Mouse (Mus musculus) heart, embryonic 14.5 days (tissue): Measurements from ENCODE around the gene Polr3k. TPM values are rescaled to one million over a fixed set of nuclear protein-coding genes. Genes with fewer than 3 reads are reported as not detected.

Experiments
- ATAC-seq: fragments of 200-750 bp; cut with Nextera tagmentation; 2 replicates; pipeline ENCODE4 v1.8.0; 2017; ENCODE audit warnings: low read depth, moderate TSS enrichment; ENCODE audit not compliant: insufficient number of reproducible peaks, insufficient read depth, low FRiP score
- H3K27ac ChIP-seq, 2 experiments: fragments of 200-500 bp in 1 of 2; fragments of 300-500 bp in 1 of 2; sonication (generic) in 1 of 2; replicated peaks in 1 of 2; 2 replicates each; pipeline ENCODE4 v1.5.1; 2012 to 2014; ENCODE audit warnings: low read depth in 2 of 2, low read length in 2 of 2, control low read depth in 1 of 2, mild to moderate bottlenecking in 1 of 2, mixed read lengths in 1 of 2; ENCODE audit not compliant: control insufficient read depth in 1 of 2, insufficient read depth in 1 of 2
- H3K27me3 ChIP-seq: fragments of 300-500 bp; sonication (generic); 2 replicates; pipeline ENCODE4 v1.6.1; 2014; ENCODE audit warnings: mild to moderate bottlenecking, low read length, control low read depth; ENCODE audit not compliant: control insufficient read depth, insufficient read depth
- H3K36me3 ChIP-seq: fragments of 300-500 bp; sonication (generic); 2 replicates; pipeline ENCODE4 v1.6.1; 2014; ENCODE audit warnings: mild to moderate bottlenecking, control low read depth, low read length, mixed read lengths; ENCODE audit not compliant: control insufficient read depth, insufficient read depth
- H3K4me1 ChIP-seq, 2 experiments: fragments of 200-500 bp in 1 of 2; fragments of 300-500 bp in 1 of 2; sonication (generic) in 1 of 2; 2 replicates each; pipeline ENCODE4 v1.6.1; 2012 to 2014; ENCODE audit warnings: low read length in 2 of 2, control low read depth in 1 of 2, mixed read lengths in 1 of 2; ENCODE audit not compliant: control insufficient read depth in 2 of 2, insufficient read depth in 2 of 2
- H3K4me2 ChIP-seq: fragments of 300-500 bp; sonication (generic); 2 replicates; pipeline ENCODE4 v1.6.1; 2014; ENCODE audit warnings: mild to moderate bottlenecking, low read length
- H3K4me3 ChIP-seq, 2 experiments: fragments of 200-500 bp in 1 of 2; fragments of 300-500 bp in 1 of 2; sonication (generic) in 1 of 2; 2 replicates each; pipeline ENCODE4 v1.5.1; 2012 to 2014; ENCODE audit warnings: low read length in 2 of 2, mild to moderate bottlenecking in 2 of 2, control low read depth in 1 of 2, low read depth in 1 of 2, moderate library complexity in 1 of 2; ENCODE audit not compliant: control insufficient read depth in 1 of 2, insufficient read depth in 1 of 2
- H3K9ac ChIP-seq: fragments of 300-500 bp; sonication (generic); 2 replicates; pipeline ENCODE4 v1.6.1; 2014; ENCODE audit warnings: mild to moderate bottlenecking, low read length
- H3K9me3 ChIP-seq: fragments of 300-500 bp; sonication (generic); 2 replicates; pipeline ENCODE4 v1.6.1; 2016; ENCODE audit warnings: low read length, control low read depth; ENCODE audit not compliant: control insufficient read depth
- WGBS: fragments of 180-500 bp; shearing (Covaris S2); extraction: QIAGEN DNeasy Blood & Tissue Kit; methylation state at CpG from one replicate; pipeline ENCODE4 v1.1.7; 2014; 5-methylcytosine and 5-hydroxymethylcytosine counted together
- polyA plus RNA-seq: library from polyadenylated mRNA; unstranded; fragments of >200 nt; fragmentation: Nextera tagmentation; extraction: Ambion mirVana; gene quantifications from 2 replicates; pipeline ENCODE4 v1.2.1, GENCODE M21; 2014

Gene Polr3k
- polyA plus RNA-seq, 1 experiment from 2014 or later: 47.7 TPM

GRCm38 (mm10) chr2:181866931-181867330, 2.8 kb downstream of the Polr3k start:
- H3K4me2 ChIP-seq: no peak overlapping the region
- H3K4me1 ChIP-seq: peaks cover 0 to 13% of the 10 kb centered on the region in 2 experiments; a peak in 3 of 4 replicates
- H3K4me3 ChIP-seq: no peak overlapping the region
- no peaks in the 10 kb centered on the region for H3K9me3 ChIP-seq
- 45% methylated on average over 5 of the region's 5 CpGs for WGBS
- no peaks in the 10 kb centered on the region for H3K27me3 ChIP-seq
- peaks cover 39% of the 10 kb centered on the region for H3K36me3 ChIP-seq
- H3K27ac ChIP-seq: no peak overlapping the region
- ATAC-seq: no peak
- no peak overlapping the region for H3K9ac ChIP-seq

GRCm38 (mm10) chr2:181871039-181871438, 6.9 kb downstream of the Polr3k start:
- Histone ChIP-seq H3K27ac (no peak overlapping the region), H3K4me2 (no peak overlapping the region), H3K9ac (no peak overlapping the region), H3K9me3 (no peaks in the 10 kb centered on the region), H3K36me3 (peaks cover 47% of the 10 kb centered on the region), H3K4me1 (no peaks in the 10 kb centered on the region), H3K4me3 (no peak overlapping the region), H3K27me3 (no peaks in the 10 kb centered on the region)
- ATAC-seq: 0 out of 2 replicates have a peak, but pooled peaks have one; percentile 47
- WGBS: 91% methylated on average over 2 of the region's 2 CpGs

GRCm38 (mm10) chr2:181878903-181879302, 14.8 kb downstream of the Polr3k start:
- no peak for ATAC-seq
- H3K9me3 ChIP-seq: no peaks in the 10 kb centered on the region
- H3K9ac ChIP-seq: no peak overlapping the region
- no peak overlapping the region for H3K27ac ChIP-seq
- WGBS: 59% methylated on average over 1 of the region's 1 CpGs
- H3K27me3 ChIP-seq: no peaks in the 10 kb centered on the region
- H3K36me3 ChIP-seq: 0 out of 2 replicates have a peak, but pooled peaks cover 13% of the 10 kb centered on the region
- no peak overlapping the region for H3K4me2 ChIP-seq
- H3K4me3 ChIP-seq: no peak overlapping the region
- H3K4me1 ChIP-seq: no peaks in the 10 kb centered on the region

GRCm38 (mm10) chr2:181883022-181883749, 19.0 kb downstream of the Polr3k start:
- H3K9me3 ChIP-seq: no peaks in the 10 kb centered on the region
- H3K4me3 ChIP-seq: no peak overlapping the region
- no peaks in the 10 kb centered on the region for H3K4me1 ChIP-seq
- no peak for ATAC-seq
- no peak overlapping the region for H3K9ac ChIP-seq
- H3K27me3 ChIP-seq: no peaks in the 10 kb centered on the region
- no peaks in the 10 kb centered on the region for H3K36me3 ChIP-seq
- H3K27ac ChIP-seq: no peak overlapping the region
- WGBS: 82% methylated on average over 3 of the region's 3 CpGs
- no peak overlapping the region for H3K4me2 ChIP-seq

GRCm38 (mm10) chr2:181917861-181918260, 53.7 kb downstream of the Polr3k start:
- no peaks in the 10 kb centered on the region for H3K9me3 ChIP-seq
- no peak overlapping the region for H3K27ac ChIP-seq
- no peaks in the 10 kb centered on the region for H3K36me3 ChIP-seq
- no peaks in the 10 kb centered on the region for H3K4me1 ChIP-seq
- H3K27me3 ChIP-seq: no peaks in the 10 kb centered on the region
- WGBS: 47% methylated on average over 3 of the region's 3 CpGs
- no peak overlapping the region for H3K9ac ChIP-seq
- no peak overlapping the region for H3K4me3 ChIP-seq
- ATAC-seq: no peak
- no peak overlapping the region for H3K4me2 ChIP-seq

DNA sequence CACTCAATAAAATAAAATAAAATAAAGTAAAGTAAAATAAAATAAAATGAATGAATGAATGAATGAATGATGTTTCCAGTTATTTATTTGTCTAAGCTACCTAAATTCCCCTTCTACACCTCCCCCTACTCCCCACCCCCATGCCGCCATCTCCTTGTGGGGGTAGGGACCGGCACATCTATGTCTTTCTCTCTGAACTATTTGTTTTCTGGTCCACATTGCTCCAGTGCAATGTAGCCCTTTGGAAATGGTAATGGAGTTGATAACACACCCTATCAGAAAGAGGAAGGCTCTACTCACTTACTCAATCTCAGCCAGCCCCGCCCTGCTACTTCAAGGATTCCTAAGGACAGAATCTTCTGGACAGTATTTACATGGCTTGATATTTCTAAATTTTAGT, 54.4 kb downstream of the Polr3k start:
- Histone ChIP-seq H3K4me3 (no peak overlapping the region), H3K36me3 (no peaks in the 10 kb centered on the region), H3K4me2 (no peak overlapping the region), H3K9ac (no peak overlapping the region), H3K27me3 (no peaks in the 10 kb centered on the region), H3K4me1 (no peaks in the 10 kb centered on the region), H3K27ac (no peak overlapping the region), H3K9me3 (no peaks in the 10 kb centered on the region)
- 46% methylated on average over 3 of the region's 3 CpGs for WGBS
- ATAC-seq: peak; percentile 86

Other genes with a start within 250 kb of the Polr3k start
- not detected in 2 replicates for gene Gm29797, start 207.3 kb upstream of the Polr3k start, polyA plus RNA-seq
- gene Sox18, start 192.7 kb upstream of the Polr3k start, polyA plus RNA-seq: 44.1 and 49.2 TPM in 2 replicates
- 20.5 and 21.8 TPM in 2 replicates for gene Tcea2, start 184.0 kb upstream of the Polr3k start, polyA plus RNA-seq
- 42.8 and 44.2 TPM in 2 replicates for gene Rgs19, start 170.4 kb upstream of the Polr3k start, polyA plus RNA-seq
- not detected in 2 replicates for gene Lkaaear1, start 165.9 kb upstream of the Polr3k start, polyA plus RNA-seq
- gene Oprl1, start 149.3 kb upstream of the Polr3k start, polyA plus RNA-seq: 3.1 and 4.1 TPM in 2 replicates
- gene Myt1, start 101.0 kb upstream of the Polr3k start, polyA plus RNA-seq: 0.74 TPM in 1 of 2 replicates, not detected in the other
- gene Pcmtd2, start 26.5 kb upstream of the Polr3k start, polyA plus RNA-seq: 29.2 and 32.1 TPM in 2 replicates
- gene Gm14496, start 126.8 kb downstream of the Polr3k start, polyA plus RNA-seq: not detected in 2 replicates